Mouse (Mus musculus): ENCODE measurements around the gene Senp3. TPM values are rescaled to one million over a fixed set of nuclear protein-coding genes. Genes with fewer than 3 reads are reported as not detected.

Senp3 gene
- polyA plus RNA-seq, 1 experiment from 2014 or later, result 94.0 TPM

- peaks cover 42% of the 10 kb centered on the region for H3K36me3 ChIP-seq (ENCODE audit: control insufficient read depth, insufficient read depth, low read length)
- H3K27ac ChIP-seq (ENCODE audit: low read length), result peak within 1 kb of the TSS; percentile 98
- H3K27me3 ChIP-seq (ENCODE audit: control insufficient read depth, insufficient read depth, low read depth, low read length), result no peaks in the 10 kb centered on the region
- H3K9me3 ChIP-seq (replicated peaks; ENCODE audit: control insufficient read depth, low read length, poor library complexity, severe bottlenecking), result no peaks in the 10 kb centered on the region
- peak within 1 kb of the TSS; percentile 99 for H3K9ac ChIP-seq (ENCODE audit: low read depth, low read length)
- H3K4me2 ChIP-seq (ENCODE audit: low read length), result peak within 1 kb of the TSS; percentile 95
- peak within 1 kb of the TSS; percentile 97 for H3K4me3 ChIP-seq (ENCODE audit: low read depth, low read length)
- peak; percentile 97 for ATAC-seq
- peaks cover 25% of the 10 kb centered on the region for H3K4me1 ChIP-seq (ENCODE audit: control insufficient read depth, insufficient read depth, low read length)
- under 1% methylated on average over 36 of the region's 36 CpGs for WGBS
Observed at GRCm38 (mm10) chr11:69672211-69672706, 9.6 kb downstream of the Senp3 start, which contains the start of gene Eif4a1. Gene Eif4a1, minus strand, starts transcription at chr11:69672423.

GRCm38 (mm10) chr11:69671726-69672124 is 10.2 kb downstream of the Senp3 start:
- Histone ChIP-seq H3K9me3 (replicated peaks; ENCODE audit: control insufficient read depth, low read length, poor library complexity, severe bottlenecking) (no peaks in the 10 kb centered on the region), H3K4me2 (ENCODE audit: low read length) (peak overlapping the region; percentile 95), H3K4me3 (ENCODE audit: low read depth, low read length) (peak overlapping the region; percentile 97), H3K4me1 (ENCODE audit: control insufficient read depth, insufficient read depth, low read length) (peaks cover 25% of the 10 kb centered on the region), H3K36me3 (ENCODE audit: control insufficient read depth, insufficient read depth, low read length) (peaks cover 41% of the 10 kb centered on the region), H3K27ac (ENCODE audit: low read length) (peak overlapping the region; percentile 98), H3K9ac (ENCODE audit: low read depth, low read length) (peak overlapping the region; percentile 99), H3K27me3 (ENCODE audit: control insufficient read depth, insufficient read depth, low read depth, low read length) (no peaks in the 10 kb centered on the region)
- under 1% methylated on average over 43 of the region's 43 CpGs for WGBS
- peak; percentile 36 for ATAC-seq

GRCm38 (mm10) chr11:69670786-69671725 is 10.8 kb downstream of the Senp3 start:
- Histone ChIP-seq H3K4me1 (ENCODE audit: control insufficient read depth, insufficient read depth, low read length) (peaks cover 25% of the 10 kb centered on the region), H3K9me3 (replicated peaks; ENCODE audit: control insufficient read depth, low read length, poor library complexity, severe bottlenecking) (no peaks in the 10 kb centered on the region), H3K27ac (ENCODE audit: low read length) (peak overlapping the region; percentile 98), H3K4me2 (ENCODE audit: low read length) (peak overlapping the region; percentile 95), H3K9ac (ENCODE audit: low read depth, low read length) (peak overlapping the region; percentile 99), H3K36me3 (ENCODE audit: control insufficient read depth, insufficient read depth, low read length) (peaks cover 35% of the 10 kb centered on the region), H3K4me3 (ENCODE audit: low read depth, low read length) (peak overlapping the region; percentile 97), H3K27me3 (ENCODE audit: control insufficient read depth, insufficient read depth, low read depth, low read length) (no peaks in the 10 kb centered on the region)
- WGBS, result under 1% methylated on average over 50 of the region's 61 CpGs
- peak; percentile 78 for ATAC-seq

GRCm38 (mm10) chr11:69666665-69667005 is 15.2 kb downstream of the Senp3 start:
- H3K9ac ChIP-seq (ENCODE audit: low read depth, low read length), result no peak overlapping the region
- no peak overlapping the region for H3K4me2 ChIP-seq (ENCODE audit: low read length)
- 82% methylated on average over 3 of the region's 3 CpGs for WGBS
- H3K27ac ChIP-seq (ENCODE audit: low read length), result no peak overlapping the region
- H3K9me3 ChIP-seq (replicated peaks; ENCODE audit: control insufficient read depth, low read length, poor library complexity, severe bottlenecking), result no peaks in the 10 kb centered on the region
- no peak overlapping the region for H3K4me3 ChIP-seq (ENCODE audit: low read depth, low read length)
- peaks cover 25% of the 10 kb centered on the region for H3K4me1 ChIP-seq (ENCODE audit: control insufficient read depth, insufficient read depth, low read length)
- H3K27me3 ChIP-seq (ENCODE audit: control insufficient read depth, insufficient read depth, low read depth, low read length), result no peaks in the 10 kb centered on the region
- H3K36me3 ChIP-seq (ENCODE audit: control insufficient read depth, insufficient read depth, low read length), result peaks cover 28% of the 10 kb centered on the region
- no peak for ATAC-seq

- Histone ChIP-seq H3K4me2 (ENCODE audit: low read length) (no peak within 1 kb of the TSS), H3K27ac (ENCODE audit: low read length) (no peak within 1 kb of the TSS), H3K9ac (ENCODE audit: low read depth, low read length) (no peak within 1 kb of the TSS), H3K4me1 (ENCODE audit: control insufficient read depth, insufficient read depth, low read length) (peaks cover 30% of the 10 kb centered on the region), H3K4me3 (ENCODE audit: low read depth, low read length) (no peak within 1 kb of the TSS), H3K36me3 (ENCODE audit: control insufficient read depth, insufficient read depth, low read length) (peaks cover 28% of the 10 kb centered on the region), H3K9me3 (replicated peaks; ENCODE audit: control insufficient read depth, low read length, poor library complexity, severe bottlenecking) (no peaks in the 10 kb centered on the region), H3K27me3 (ENCODE audit: control insufficient read depth, insufficient read depth, low read depth, low read length) (no peaks in the 10 kb centered on the region)
- 34% methylated on average over 7 of the region's 7 CpGs for WGBS
- ATAC-seq, result no peak
Observed at GRCm38 (mm10) chr11:69665961-69666664, 15.8 kb downstream of the Senp3 start, which contains the start of gene Cd68. Gene Cd68, minus strand, starts transcription at chr11:69666153.

- Histone ChIP-seq H3K36me3 (ENCODE audit: control insufficient read depth, insufficient read depth, low read length) (peaks cover 28% of the 10 kb centered on the region), H3K9ac (ENCODE audit: low read depth, low read length) (no peak overlapping the region), H3K27ac (ENCODE audit: low read length) (no peak overlapping the region), H3K9me3 (replicated peaks; ENCODE audit: control insufficient read depth, low read length, poor library complexity, severe bottlenecking) (no peaks in the 10 kb centered on the region), H3K4me3 (ENCODE audit: low read depth, low read length) (no peak overlapping the region), H3K4me1 (ENCODE audit: control insufficient read depth, insufficient read depth, low read length) (peaks cover 28% of the 10 kb centered on the region), H3K4me2 (ENCODE audit: low read length) (no peak overlapping the region), H3K27me3 (ENCODE audit: control insufficient read depth, insufficient read depth, low read depth, low read length) (no peaks in the 10 kb centered on the region)
- WGBS, result 78% methylated on average over 9 of the region's 9 CpGs
- no peak for ATAC-seq
Observed at GRCm38 (mm10) chr11:69665457-69665960, 16.4 kb downstream of the Senp3 start.

GRCm38 (mm10) chr11:69664841-69665240 is 17.0 kb downstream of the Senp3 start:
- H3K27me3 ChIP-seq (ENCODE audit: control insufficient read depth, insufficient read depth, low read depth, low read length), result no peaks in the 10 kb centered on the region
- H3K9ac ChIP-seq (ENCODE audit: low read depth, low read length), result no peak overlapping the region
- H3K4me3 ChIP-seq (ENCODE audit: low read depth, low read length), result no peak overlapping the region
- H3K36me3 ChIP-seq (ENCODE audit: control insufficient read depth, insufficient read depth, low read length), result peaks cover 28% of the 10 kb centered on the region
- no peak for ATAC-seq
- WGBS, result 94% methylated on average over 7 of the region's 7 CpGs
- H3K4me1 ChIP-seq (ENCODE audit: control insufficient read depth, insufficient read depth, low read length), result peaks cover 24% of the 10 kb centered on the region
- H3K27ac ChIP-seq (ENCODE audit: low read length), result no peak overlapping the region
- H3K4me2 ChIP-seq (ENCODE audit: low read length), result no peak overlapping the region
- H3K9me3 ChIP-seq (replicated peaks; ENCODE audit: control insufficient read depth, low read length, poor library complexity, severe bottlenecking), result no peaks in the 10 kb centered on the region

- no peak for ATAC-seq
- no peaks in the 10 kb centered on the region for H3K27me3 ChIP-seq (ENCODE audit: control insufficient read depth, insufficient read depth, low read depth, low read length)
- WGBS, result 93% methylated on average over 6 of the region's 6 CpGs
- H3K27ac ChIP-seq (ENCODE audit: low read length), result peak overlapping the region; percentile 93
- no peak overlapping the region for H3K4me2 ChIP-seq (ENCODE audit: low read length)
- peaks cover 22% of the 10 kb centered on the region for H3K36me3 ChIP-seq (ENCODE audit: control insufficient read depth, insufficient read depth, low read length)
- peaks cover 15% of the 10 kb centered on the region for H3K4me1 ChIP-seq (ENCODE audit: control insufficient read depth, insufficient read depth, low read length)
- H3K9ac ChIP-seq (ENCODE audit: low read depth, low read length), result no peak overlapping the region
- no peak overlapping the region for H3K4me3 ChIP-seq (ENCODE audit: low read depth, low read length)
- H3K9me3 ChIP-seq (replicated peaks; ENCODE audit: control insufficient read depth, low read length, poor library complexity, severe bottlenecking), result no peaks in the 10 kb centered on the region
Observed at GRCm38 (mm10) chr11:69663795-69664194, 18.1 kb downstream of the Senp3 start.
